Mouse (Mus musculus): ENCODE data around the gene Rev3l. TPM values are rescaled to one million over a fixed set of nuclear protein-coding genes. Genes with fewer than 3 reads are reported as not detected.

The Rev3l gene
- 10 to 100 TPM; 21.3 to 23.0 TPM for total RNA-seq (2023)

GRCm38 (mm10) chr10:39731736-39732265, at the start of gene Rev3l:
TSS of gene Rev3l (plus strand) at chr10:39732118.

GRCm38 (mm10) chr10:39898874-39899371, 167.0 kb downstream of the Rev3l start, which contains the start of gene Mfsd4b4:
TSS of gene Mfsd4b4 (minus strand) at chr10:39899238.

Other genes with a start within 250 kb of the Rev3l start
- 1 to 10 TPM; 6.3 to 8.9 TPM for gene Traf3ip2, start 119.2 kb upstream of the Rev3l start, total RNA-seq (2023)
- gene Mfsd4b4, start 167.1 kb downstream of the Rev3l start, total RNA-seq (2023), result 1 to 10 TPM; 3.9 to 4.1 TPM
- gene Mfsd4b2, start 194.8 kb downstream of the Rev3l start, total RNA-seq (2023), result under 1 TPM in 1 of 2 experiments, not detected in 1; 0.30 TPM
- 1 to 10 TPM; 1.4 to 2.2 TPM for gene Mfsd4b3, start 228.0 kb downstream of the Rev3l start, total RNA-seq (2023)

Measured in monocyte, adult 59 days (primary cell).